23 mouse cellular contexts compared by ENCODE assay signal in genomic region chr2:150654814-150655213, GRCm38 (mm10). TPM values are rescaled to one million over a fixed set of nuclear protein-coding genes. Genes with fewer than 3 reads are reported as not detected.
DNase-seq lines count a peak whose midpoint lies in the region; TF ChIP-seq lines count a peak whose summit lies in the region.
"Had no signal": no experiment of that assay in that cellular context is flagged by ENCODE, and none has a peak within 500 bp of the region (broad histone marks: within the 10 kb centered on the region; RNA-seq: fewer than 3 reads in every experiment).

No protein-coding gene starts in this region.

- peak overlapping the region; percentile 58; the same call in 1 of the 2 replicates for H3K27ac ChIP-seq in kidney, adult 2 months (ENCODE audit: insufficient read depth, low read depth, low read length)
- H3K27ac ChIP-seq: embryonic facial prominence, embryonic 13.5 days; forebrain, embryonic 12.5 days; heart, embryonic 13.5 days; hindbrain, embryonic 12.5 days had no signal

- WGBS in kidney, adult 2 months, result 60% methylated on average over 2 of the region's 2 CpGs

- H3K4me3 ChIP-seq in kidney, adult 2 months (ENCODE audit: insufficient read depth, low read depth, low read length), result no peak overlapping the region
- H3K4me3 ChIP-seq: embryonic facial prominence, embryonic 13.5 days; forebrain, embryonic 12.5 days; heart, embryonic 13.5 days; hindbrain, embryonic 12.5 days had no signal

- no peaks in the 10 kb centered on the region; the same call in 1 of the 2 replicates for H3K36me3 ChIP-seq in kidney, adult 2 months (ENCODE audit: control insufficient read depth, insufficient read depth, low read length)
- H3K36me3 ChIP-seq: embryonic facial prominence, embryonic 13.5 days; heart, embryonic 13.5 days; hindbrain, embryonic 12.5 days had no signal

- peaks cover 18% of the 10 kb centered on the region for H3K4me1 ChIP-seq in kidney, adult 2 months (ENCODE audit: control insufficient read depth, insufficient read depth, low read length)
- H3K4me1 ChIP-seq: embryonic facial prominence, embryonic 13.5 days had no signal

- no peaks in the 10 kb centered on the region for H3K27me3 ChIP-seq in kidney, adult 2 months (replicated peaks; ENCODE audit: control insufficient read depth, insufficient read depth, low read length)
- H3K27me3 ChIP-seq: CH12.LX; embryonic facial prominence, embryonic 13.5 days; forebrain, embryonic 12.5 days; heart, embryonic 13.5 days; hindbrain, embryonic 12.5 days; Patski had no signal

- TF ChIP-seq CTCF in kidney, adult 2 months (conservative IDR thresholded peaks at IDR 0.05; ENCODE audit: insufficient read depth, insufficient read length, low read depth, low read length), result no peak

- no peak for TF ChIP-seq POLR2A in kidney, adult 2 months (IDR thresholded peaks at IDR 0.05; ENCODE audit: low read depth, low read length)

- DNase-seq in heart, adult 18-20 months, result peak; percentile 16 to 54
- DNase-seq in heart, postnatal 36 days, result no peak
- DNase-seq in kidney, adult 2 months, result peak; percentile 79
- DNase-seq in kidney, postnatal 4 days, result no peak
- DNase-seq in kidney, postnatal 14 days, result peak; percentile 50
- DNase-seq in cerebellum, adult 8-10 months, result no peak
- DNase-seq: adrenal gland, postnatal 14 days; cerebellum, adult 11-12 months; cerebellum, adult 9-11 months; cerebellum, postnatal 36 days; gastrocnemius, postnatal 14 days; heart, postnatal 4 days had no signal

- intact Hi-C loops in heart, postnatal 36 days (cut with DNase I), result no loop called here

RNA-seq across cellular contexts. Expression of gene Acss1, which starts 13.5 kb away (rescaled TPM):
- total RNA-seq in heart, adult 18-20 months (2021), result 100 to 1,000 TPM; 261 to 288 TPM
- 100 to 1,000 TPM; 257 to 310 TPM for total RNA-seq in heart, postnatal 36 days (2021)
- polyA plus RNA-seq in kidney, adult 2 months (2012; rRNA removed), result 461 and 477 TPM in 2 replicates

RNA-seq across cellular contexts. Expression of gene Vsx1, which starts 34.3 kb away (rescaled TPM):
- total RNA-seq in heart, adult 18-20 months (2021), result under 1 TPM in 1 of 2 experiments, not detected in 1; 0.10 TPM
- total RNA-seq in heart, postnatal 36 days (2021), result not detected
- polyA plus RNA-seq in kidney, adult 2 months (2012; rRNA removed), result not detected in 2 replicates
- total RNA-seq: adrenal gland, adult 18-20 months; adrenal gland, postnatal 14 days; CH12.LX; gastrocnemius, postnatal 14 days; granulocyte monocyte progenitor cell, adult 5-6 weeks; heart, postnatal 4 days had no signal
- polyA plus RNA-seq: activated CD4-positive, CD25-positive, alpha-beta regulatory T cell, adult 4 months; embryonic facial prominence, embryonic 13.5 days; forebrain, embryonic 16.5 days; heart, embryonic 13.5 days; heart, postnatal 0 days; Patski had no signal

RNA-seq across cellular contexts. Expression of gene Apmap, which starts 46.4 kb away (rescaled TPM):
- total RNA-seq in heart, adult 18-20 months (2021), result 10 to 100 TPM; 62.2 to 67.1 TPM
- total RNA-seq in heart, postnatal 36 days (2021), result 10 to 100 TPM; 48.8 to 54.6 TPM
- 172 and 181 TPM in 2 replicates for polyA plus RNA-seq in kidney, adult 2 months (2012; rRNA removed)

Comparison
In these comparisons a context has a peak if more than half of its experiments do, and no peak if none do; other contexts are left out.
1. DNase-seq: peak in heart, adult 18-20 months (2 of 2), kidney, adult 2 months (single experiment) and kidney, postnatal 14 days (single experiment); none in heart, postnatal 36 days (0 of 2), kidney, postnatal 4 days (0 of 2) and cerebellum, adult 8-10 months (single experiment).